Mouse (Mus musculus) naive thymus-derived CD4-positive, alpha-beta T cell, adult 5 months (primary cell): ENCODE data around the gene Olfr902. TPM values are rescaled to one million over a fixed set of nuclear protein-coding genes. Genes with fewer than 3 reads are reported as not detected.

Experiments used
- polyA plus RNA-seq: library from polyadenylated mRNA; unstranded; fragments of 100-300 nt; shearing (Covaris generic); gene quantifications from one replicate; pipeline ENCODE4 v1.2.1, GENCODE M21; 2017

Gene Olfr902
- polyA plus RNA-seq = not detected

DNA sequence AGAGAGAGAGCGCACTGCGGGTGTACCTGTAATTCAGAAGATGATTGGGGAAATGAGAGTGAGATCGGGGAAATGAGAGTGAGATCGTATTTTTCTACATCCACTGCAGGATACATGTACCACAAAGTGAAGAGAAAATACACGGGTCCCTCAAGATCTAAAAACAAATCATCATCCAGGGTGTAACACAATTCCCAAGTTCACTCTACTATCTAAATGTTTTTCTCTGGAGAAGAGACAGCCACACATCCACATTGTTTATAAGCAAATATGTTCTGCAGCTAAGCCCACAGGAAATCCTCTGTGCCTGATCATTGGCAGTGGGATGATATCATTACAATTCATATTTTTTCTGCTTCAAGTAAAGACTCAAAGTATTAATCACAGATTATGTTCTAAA lies at the start of gene Olfr902:
TSS of gene Olfr902 (plus strand) at position 301 of the 400 bp plus-strand sequence.

DNA sequence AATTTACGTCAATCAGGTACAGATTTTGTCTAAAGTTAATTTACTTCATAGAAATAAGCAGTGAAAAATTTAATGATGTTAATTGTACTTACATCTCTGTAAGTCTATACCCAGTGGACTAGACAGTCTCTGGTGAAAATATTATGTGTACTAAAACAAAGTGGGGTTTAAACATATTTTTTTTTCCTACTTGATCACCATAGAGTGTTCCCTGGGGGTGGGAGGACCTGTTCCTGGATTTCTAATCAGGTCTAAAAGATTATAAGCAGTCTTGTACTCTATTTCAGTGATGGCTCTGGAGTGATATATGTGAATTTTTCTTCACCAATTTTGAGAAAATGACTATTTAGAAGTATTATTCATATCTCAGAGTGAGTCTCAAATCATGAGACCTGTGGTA lies 46.1 kb upstream of the Olfr902 start, which contains the start of gene Olfr147:
TSS of gene Olfr147 (plus strand) at position 301 of the 400 bp plus-strand sequence.

GRCm38 (mm10) chr9:38429155-38429554 lies 18.3 kb upstream of the Olfr902 start, which contains the start of gene Olfr901:
Olfr901 (plus strand) TSS chr9:38429455.

DNA sequence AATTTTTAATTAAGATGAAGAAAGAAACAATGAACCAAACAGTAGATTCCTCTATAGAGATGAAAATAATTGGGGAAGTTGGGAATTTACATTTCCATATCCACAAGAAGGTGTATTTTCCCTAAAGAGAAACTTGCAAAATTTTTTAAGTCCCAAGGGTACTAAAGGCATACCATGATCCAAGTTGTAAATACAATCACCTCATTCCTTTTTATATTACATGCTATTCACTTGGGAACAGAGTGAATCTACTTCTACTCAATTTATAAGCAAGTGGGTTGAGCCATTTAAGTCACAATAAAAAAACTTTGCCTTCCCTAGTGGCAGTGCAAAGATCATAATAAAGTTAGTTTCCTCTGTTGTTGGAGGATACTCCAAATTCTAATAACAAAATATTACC lies 15.4 kb downstream of the Olfr902 start, which contains the start of gene Olfr904:
TSS of gene Olfr904 (plus strand) at position 301 of the 400 bp plus-strand sequence.

GRCm38 (mm10) chr9:38470807-38471206 lies 23.4 kb downstream of the Olfr902 start, which contains the start of gene Olfr905:
Olfr905 (plus strand) TSS chr9:38471107.

GRCm38 (mm10) chr9:38486785-38487184 lies 39.3 kb downstream of the Olfr902 start, which contains the start of gene Olfr906:
Olfr906 (plus strand) TSS chr9:38487085.

DNA sequence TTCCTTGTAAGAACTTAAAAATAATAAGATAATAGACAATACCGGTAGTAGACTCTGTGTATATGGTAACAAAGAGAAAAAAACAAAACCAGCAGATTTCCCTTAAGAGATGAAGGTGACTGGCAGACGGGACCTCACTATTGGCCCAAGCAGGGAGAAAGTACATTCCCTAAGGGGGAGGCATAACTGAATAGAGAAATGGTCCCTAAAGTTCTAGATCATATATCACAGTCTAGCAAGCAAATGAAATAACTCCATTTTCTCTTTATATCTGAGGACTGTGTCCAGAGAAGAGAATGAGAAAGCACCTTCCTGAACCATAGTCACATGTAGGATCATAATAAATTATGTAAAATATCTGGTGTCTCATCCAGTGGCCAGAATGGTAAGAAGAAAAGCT lies 48.0 kb downstream of the Olfr902 start, which contains the start of gene Olfr907:
TSS of gene Olfr907 (plus strand) at position 301 of the 400 bp plus-strand sequence.

Other genes with a start within 250 kb of the Olfr902 start
- gene Olfr893, start 239.3 kb upstream of the Olfr902 start, polyA plus RNA-seq = not detected
- gene Olfr894, start 229.6 kb upstream of the Olfr902 start, polyA plus RNA-seq = not detected
- gene Olfr143, start 194.9 kb upstream of the Olfr902 start, polyA plus RNA-seq = not detected
- gene Olfr895, start 179.8 kb upstream of the Olfr902 start, polyA plus RNA-seq = not detected
- gene Olfr896-ps1, start 156.5 kb upstream of the Olfr902 start, polyA plus RNA-seq = not detected
- gene Olfr25, start 118.6 kb upstream of the Olfr902 start, polyA plus RNA-seq = not detected
- gene Olfr898, start 99.2 kb upstream of the Olfr902 start, polyA plus RNA-seq = not detected
- gene Olfr250, start 80.8 kb upstream of the Olfr902 start, polyA plus RNA-seq = 0.09 TPM
- not detected for gene Olfr251, start 70.6 kb upstream of the Olfr902 start, polyA plus RNA-seq
- gene Olfr147, start 46.0 kb upstream of the Olfr902 start, polyA plus RNA-seq = 0.10 TPM
- not detected for gene Olfr901, start 18.2 kb upstream of the Olfr902 start, polyA plus RNA-seq
- gene Olfr904, start 15.5 kb downstream of the Olfr902 start, polyA plus RNA-seq = not detected
- gene Olfr905, start 23.5 kb downstream of the Olfr902 start, polyA plus RNA-seq = not detected
- not detected for gene Olfr906, start 39.4 kb downstream of the Olfr902 start, polyA plus RNA-seq
- not detected for gene Olfr907, start 48.1 kb downstream of the Olfr902 start, polyA plus RNA-seq
- gene Olfr911-ps1, start 73.9 kb downstream of the Olfr902 start, polyA plus RNA-seq = not detected
- not detected for gene Olfr910, start 90.2 kb downstream of the Olfr902 start, polyA plus RNA-seq
- gene Olfr912, start 132.5 kb downstream of the Olfr902 start, polyA plus RNA-seq = 0.12 TPM
- gene Olfr913, start 145.1 kb downstream of the Olfr902 start, polyA plus RNA-seq = not detected
- not detected for gene Olfr914, start 157.4 kb downstream of the Olfr902 start, polyA plus RNA-seq
- gene Olfr916, start 212.2 kb downstream of the Olfr902 start, polyA plus RNA-seq = not detected
- gene Olfr917, start 218.2 kb downstream of the Olfr902 start, polyA plus RNA-seq = not detected
- gene Olfr918, start 226.9 kb downstream of the Olfr902 start, polyA plus RNA-seq = not detected